Mouse (Mus musculus) heart, postnatal 36 days (tissue): ENCODE data around the gene Map1lc3b. TPM values are rescaled to one million over a fixed set of nuclear protein-coding genes. Genes with fewer than 3 reads are reported as not detected.
"Not testable (repeated sequence)": the region's sequence is repeated elsewhere in the genome, so short reads cannot be mapped to it uniquely, and the experiment has no call there.

Experiments used
- DNase-seq, 2 experiments: peaks; one replicate each; pipeline ENCODE4 v3.0.0; 2021 to 2022
- intact Hi-C: fragments of 180-260 bp; cut with DNase I; formaldehyde crosslinking; loops from one replicate; pipeline ENCODE4 v1.15.1; 2025
- total RNA-seq, 2 experiments: library from RNA; stranded (reverse); gene quantifications; 2 replicates each; pipeline ENCODE4 v1.2.3; 2021

Gene Map1lc3b
- total RNA-seq, 2 experiments from 2014 or later: 266 to 268 TPM

DNA sequence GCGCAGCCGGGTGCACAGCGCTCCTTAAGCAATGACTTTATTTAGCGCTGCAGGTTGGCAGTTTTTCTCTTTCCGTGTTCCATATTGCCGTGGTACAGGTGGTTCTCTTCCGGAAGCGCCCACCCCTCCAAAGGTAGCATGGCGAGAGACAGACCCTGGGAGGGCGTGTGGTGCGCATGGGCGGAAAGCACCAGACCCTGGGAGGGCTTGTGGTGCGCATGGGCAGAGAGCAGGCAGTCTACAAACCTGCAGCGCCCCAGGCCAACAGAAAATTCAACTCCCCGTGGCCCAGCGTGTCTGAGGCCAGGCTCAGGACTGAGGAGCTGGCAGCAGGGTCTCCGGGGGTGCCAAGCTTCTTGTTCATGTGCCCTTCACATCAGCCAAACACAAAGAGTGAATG lies 19.4 kb upstream of the Map1lc3b start:
- intact Hi-C loops: no loop called here
- no peak for DNase-seq

DNA sequence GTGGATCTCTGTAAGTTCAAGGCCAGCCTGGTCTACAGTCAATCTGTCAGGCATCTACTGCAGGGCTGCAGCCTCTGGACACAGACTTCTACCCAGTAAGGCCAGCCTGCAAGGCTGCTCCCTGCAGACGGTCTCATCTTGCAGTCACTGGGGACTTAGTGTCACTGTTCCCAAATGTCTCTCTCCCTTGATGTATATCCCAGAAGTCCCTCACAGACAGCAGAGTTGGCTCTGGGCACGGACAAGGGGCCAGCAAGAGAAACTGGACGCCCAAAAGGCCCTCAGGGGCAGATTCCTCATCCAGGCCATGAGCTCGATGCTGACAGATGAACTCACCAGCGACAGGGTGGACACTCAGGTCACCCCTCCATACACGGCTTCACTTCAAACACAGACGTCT lies 18.0 kb upstream of the Map1lc3b start:
- intact Hi-C loops: no loop called here

GRCm38 (mm10) chr8:121573275-121573674 lies 16.9 kb upstream of the Map1lc3b start:
- peak; percentile 74 to 80 for DNase-seq
- intact Hi-C loops: no loop called here

More for the DNA sequence above, 18.0 kb upstream of the Map1lc3b start:
- no peak for DNase-seq

DNA sequence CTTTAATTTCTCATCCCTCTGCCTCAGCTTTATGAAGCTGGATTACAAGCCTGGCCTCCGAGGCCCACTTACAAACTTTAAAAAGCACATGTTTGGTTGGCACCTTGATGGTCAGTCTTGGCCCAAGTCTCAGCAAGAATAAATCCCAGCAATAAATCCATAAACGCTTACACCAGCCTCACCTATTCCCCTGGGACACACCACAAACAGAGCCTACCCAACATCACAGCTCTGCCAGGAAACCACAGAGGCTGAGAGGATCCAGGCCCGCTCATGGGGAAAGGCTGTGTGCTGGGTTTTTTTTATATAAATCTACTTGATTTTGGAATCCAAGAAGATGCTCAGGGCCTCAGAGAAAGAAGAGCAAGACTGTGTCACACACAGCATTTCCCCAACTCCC lies 14.5 kb upstream of the Map1lc3b start:
- DNase-seq: no peak
- intact Hi-C loops: no loop called here

- intact Hi-C loops: loop anchor here (2.0 kb wide), 1 partner anchor 31 kb away; no protein-coding TSS in a partner anchor
- DNase-seq: no peak
These were observed 12.1 kb upstream of the Map1lc3b start for GRCm38 (mm10) chr8:121577751-121578675.

DNA sequence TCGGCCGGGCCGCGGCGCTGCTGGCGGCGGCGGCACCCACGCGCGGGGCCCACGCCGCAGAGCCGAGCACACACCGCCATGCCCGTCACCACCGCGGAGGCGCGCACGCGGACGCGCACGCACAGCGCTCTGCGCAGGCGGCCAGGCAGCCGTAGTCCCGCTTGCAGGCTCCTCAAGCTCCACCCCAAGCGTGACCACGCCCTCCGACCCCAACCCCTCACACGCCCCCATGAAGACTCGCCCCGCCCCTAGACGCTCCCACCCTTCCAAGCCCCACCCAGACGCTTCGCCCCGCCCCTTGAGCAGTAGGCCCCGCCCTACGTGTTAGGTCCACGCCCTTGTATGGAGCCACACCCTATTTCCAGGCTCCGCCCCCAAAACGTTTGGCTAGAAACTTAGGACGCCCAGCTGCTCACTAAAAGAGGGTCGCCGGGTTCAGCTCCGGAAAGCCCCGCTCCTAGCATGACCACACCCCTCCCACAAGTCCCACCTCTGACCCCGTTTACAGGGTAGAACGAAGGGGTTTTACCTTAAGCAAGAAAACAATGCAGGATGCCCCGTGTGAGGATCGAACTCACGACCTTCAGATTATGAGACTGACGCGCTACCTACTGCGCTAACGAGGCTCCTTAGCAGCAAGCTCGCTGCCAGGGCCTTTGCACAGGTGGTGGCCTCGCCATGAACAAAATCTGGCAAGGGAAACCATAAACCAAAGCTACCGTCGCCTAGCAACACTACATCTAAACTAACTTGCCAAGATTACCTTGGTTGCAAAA lies 11.3 kb upstream of the Map1lc3b start, which contains the start of gene Fbxo31:
Gene Fbxo31 (minus strand): TSS at position 131 of the 776 bp plus-strand sequence.
- DNase-seq: peak; percentile 90 to 92
- intact Hi-C loops: loop anchor here (2.0 kb wide), 1 partner anchor 32 kb away; no protein-coding TSS in a partner anchor

DNA sequence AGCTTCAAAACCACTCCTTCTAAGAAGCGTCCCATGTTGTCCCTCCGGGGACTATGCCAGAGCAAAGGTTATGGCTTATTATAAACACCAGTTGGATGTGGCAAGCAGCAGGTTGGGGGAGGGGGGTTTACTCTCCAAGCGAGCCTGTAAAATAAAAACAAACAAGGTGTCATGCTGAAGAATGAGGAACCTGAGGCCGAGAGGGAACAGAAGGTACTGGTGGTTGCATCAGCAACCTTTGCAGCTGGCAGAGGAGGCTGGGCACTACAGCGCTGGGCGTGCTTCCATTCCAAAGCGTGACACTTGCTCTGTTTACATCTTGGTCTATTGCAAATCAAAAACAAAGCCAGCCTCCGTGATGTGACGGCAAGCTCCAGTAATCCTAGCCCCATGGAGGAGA lies 9.7 kb upstream of the Map1lc3b start:
- intact Hi-C loops: no loop called here
- no peak for DNase-seq

GRCm38 (mm10) chr8:121583653-121584052 lies 6.5 kb upstream of the Map1lc3b start:
- no peak for DNase-seq
- intact Hi-C loops: no loop called here

DNA sequence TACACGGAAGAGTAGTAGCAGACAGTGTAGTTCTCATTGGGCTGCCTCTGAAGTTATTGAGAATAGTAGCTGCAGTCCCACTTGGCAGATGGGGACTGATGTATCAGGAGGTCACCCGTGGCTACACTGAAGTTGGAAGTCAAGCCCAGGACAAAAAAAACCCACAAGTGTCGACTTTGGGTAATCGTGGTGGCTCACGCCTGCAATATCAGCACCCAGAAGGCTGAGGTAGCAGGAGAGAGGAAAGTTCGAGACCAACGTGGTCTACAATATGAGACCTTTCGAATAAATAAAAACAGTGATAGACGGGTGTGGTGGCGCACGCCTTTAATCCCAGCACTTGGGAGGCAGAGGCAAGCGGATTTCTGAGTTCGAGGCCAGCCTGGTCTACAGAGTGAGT lies 5.4 kb upstream of the Map1lc3b start:
- intact Hi-C loops: no loop called here
- DNase-seq: no peak

DNA sequence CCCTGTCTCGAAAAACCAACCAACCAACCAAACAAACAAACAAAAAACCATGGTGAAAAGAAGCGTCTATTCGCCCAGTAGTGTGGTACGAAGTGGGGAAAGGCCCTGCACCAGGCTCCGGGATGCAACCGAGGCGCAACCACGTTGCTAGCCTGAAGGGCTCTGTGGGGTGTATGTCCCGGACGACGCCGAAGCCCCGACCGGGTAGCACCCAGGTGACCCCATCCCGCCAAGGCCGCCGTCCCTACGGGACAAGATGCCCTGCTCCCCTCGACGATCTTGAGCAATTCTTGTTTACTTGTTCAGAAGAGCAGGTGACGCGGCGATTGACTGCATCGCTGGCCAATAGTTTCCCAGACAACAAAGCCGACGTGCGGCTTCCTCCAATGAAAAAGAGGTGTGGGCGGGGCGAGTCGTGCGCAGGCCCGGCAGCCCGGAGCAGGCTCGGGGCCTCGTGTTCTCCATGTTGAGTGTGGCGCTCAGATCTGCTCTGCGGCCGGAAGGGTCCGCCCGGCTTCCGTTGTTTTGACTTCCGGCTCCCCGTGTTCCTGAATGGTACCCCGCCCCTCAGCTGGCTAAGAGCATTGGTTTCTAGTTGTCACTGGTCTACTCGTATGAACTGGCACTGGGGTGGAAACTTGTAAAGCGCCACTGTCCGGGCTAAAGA lies 4.9 kb upstream of the Map1lc3b start:
- intact Hi-C loops: no loop called here
- peak; percentile 100 for DNase-seq

DNA sequence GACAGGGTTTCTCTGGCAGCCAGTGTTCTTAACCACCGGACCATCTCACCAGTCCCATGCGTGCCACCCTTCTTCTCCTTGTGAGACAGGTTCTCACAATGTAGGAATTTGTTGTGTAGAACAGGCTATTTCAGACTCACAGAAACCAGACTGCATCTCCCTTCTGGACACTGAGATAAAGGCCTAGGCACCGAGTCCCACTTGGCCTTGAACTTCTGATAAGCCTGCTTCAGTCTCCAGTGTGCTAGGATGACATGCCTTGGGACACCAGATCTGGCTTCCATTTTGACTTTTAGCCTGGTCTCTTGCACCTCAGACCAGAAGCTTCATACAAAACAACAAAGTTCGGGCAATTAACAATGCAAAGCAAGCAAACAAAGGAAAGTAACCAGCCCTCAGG lies 1.4 kb upstream of the Map1lc3b start:
- intact Hi-C loops: no loop called here
- DNase-seq: no peak

DNA sequence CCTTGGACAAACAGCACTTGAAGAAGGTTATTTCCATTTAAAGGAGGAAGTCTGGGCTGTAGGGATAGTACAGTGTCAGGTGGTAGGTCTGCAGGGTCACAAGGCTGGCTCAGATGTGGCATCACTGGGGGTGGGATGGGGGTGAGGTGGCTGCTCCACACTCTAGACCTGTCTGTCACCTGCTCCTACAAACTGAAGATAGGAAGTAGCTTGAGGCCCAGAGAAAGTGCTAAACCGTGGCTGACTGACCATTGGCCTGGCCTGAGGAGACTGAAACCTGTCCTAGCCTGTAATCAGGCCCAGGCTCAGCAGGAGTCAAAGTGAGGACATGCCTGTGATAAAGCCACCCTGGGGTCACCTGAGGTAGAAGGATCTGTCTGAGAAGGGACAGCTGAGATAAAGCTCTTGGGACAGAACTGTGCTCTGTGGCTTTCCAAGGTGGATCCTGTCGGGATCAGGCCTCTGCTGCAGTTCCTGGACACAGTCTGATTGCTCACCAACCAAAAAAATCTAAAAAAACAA lies 895 bp upstream of the Map1lc3b start:
- no peak for DNase-seq
- intact Hi-C loops: no loop called here

GRCm38 (mm10) chr8:121591178-121592066 lies 1.3 kb downstream of the Map1lc3b start:
- peak in 1 of 2 experiments; percentile 56 for DNase-seq
- intact Hi-C loops: loop anchor here (2.0 to 5.0 kb wide), 2 partner anchors 45 to 474 kb away; partner anchors contain the start of gene Foxc2

DNA sequence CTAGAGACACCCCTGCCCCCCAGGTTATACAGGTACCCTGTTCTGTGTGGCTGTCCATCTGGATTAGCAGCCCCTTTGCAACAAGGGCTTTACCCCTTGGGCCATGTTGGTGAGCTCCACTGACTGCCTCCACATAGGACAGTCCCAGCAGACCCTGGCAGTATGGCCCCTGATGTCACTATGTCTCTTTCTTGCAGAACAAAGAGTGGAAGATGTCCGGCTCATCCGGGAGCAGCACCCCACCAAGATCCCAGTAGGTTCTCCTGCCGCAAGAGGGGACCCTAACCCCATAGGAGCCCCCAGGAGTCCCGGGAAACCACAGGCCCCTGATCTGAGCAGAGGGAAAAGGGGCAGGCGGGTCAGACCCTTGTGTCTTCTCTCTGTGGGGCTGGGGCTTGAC lies 3.1 kb downstream of the Map1lc3b start:
- intact Hi-C loops: loop anchor here (5.0 kb wide), 1 partner anchor 476 kb away; the partner anchor contains the start of gene Foxc2
- no peak for DNase-seq

GRCm38 (mm10) chr8:121593983-121594382 lies 3.8 kb downstream of the Map1lc3b start:
- intact Hi-C loops: loop anchor here (5.0 kb wide), 1 partner anchor 477 kb away; the partner anchor contains the start of gene Foxc2
- DNase-seq: no peak

GRCm38 (mm10) chr8:121597492-121597891 lies 7.3 kb downstream of the Map1lc3b start:
- DNase-seq, intact Hi-C loops: not testable (repeated sequence)

DNA sequence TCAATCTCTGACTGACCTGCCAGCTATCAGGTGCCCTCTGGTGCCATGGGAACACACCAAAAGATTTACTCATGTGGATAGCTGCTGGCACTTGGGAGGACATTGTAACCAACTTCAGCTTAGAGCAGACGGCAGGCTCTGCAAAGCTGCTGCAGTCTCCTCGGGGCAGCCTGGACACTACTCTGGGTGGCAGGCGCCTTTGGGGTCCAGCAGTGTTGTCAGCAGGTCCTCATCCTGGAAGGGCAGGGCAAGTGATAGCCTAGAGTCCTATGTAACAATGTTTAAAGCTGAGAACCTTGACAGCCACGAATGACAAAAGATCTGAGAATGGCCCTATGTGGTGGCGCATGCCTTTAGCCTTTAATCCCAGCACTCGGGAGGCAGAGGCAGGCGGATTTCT lies 8.0 kb downstream of the Map1lc3b start:
- intact Hi-C loops: loop anchor here (2.0 kb wide), 1 partner anchor 51 kb away; no protein-coding TSS in a partner anchor
- no peak for DNase-seq

DNA sequence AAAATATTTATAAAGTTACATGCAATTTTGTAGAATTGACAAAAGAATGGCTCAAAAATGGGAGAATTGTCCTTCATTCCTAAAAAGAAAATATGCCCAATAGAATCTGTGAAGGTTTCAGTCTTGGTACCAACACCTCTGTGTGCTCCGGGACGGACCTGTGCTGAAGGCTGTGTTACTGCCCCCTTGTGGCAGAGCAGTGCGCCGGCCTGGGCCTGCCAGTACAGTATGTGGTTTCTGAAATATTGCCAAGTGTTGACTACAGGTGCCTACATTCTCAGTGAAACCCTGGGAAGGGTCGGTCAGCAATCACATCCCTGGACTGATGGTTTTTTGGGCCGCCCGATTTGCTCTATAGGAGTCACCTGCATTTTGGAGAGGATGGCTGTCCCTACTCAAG lies 8.7 kb downstream of the Map1lc3b start:
- peak; percentile 79 to 81 for DNase-seq
- intact Hi-C loops: loop anchor here (2.0 kb wide), 1 partner anchor 52 kb away; no protein-coding TSS in a partner anchor

DNA sequence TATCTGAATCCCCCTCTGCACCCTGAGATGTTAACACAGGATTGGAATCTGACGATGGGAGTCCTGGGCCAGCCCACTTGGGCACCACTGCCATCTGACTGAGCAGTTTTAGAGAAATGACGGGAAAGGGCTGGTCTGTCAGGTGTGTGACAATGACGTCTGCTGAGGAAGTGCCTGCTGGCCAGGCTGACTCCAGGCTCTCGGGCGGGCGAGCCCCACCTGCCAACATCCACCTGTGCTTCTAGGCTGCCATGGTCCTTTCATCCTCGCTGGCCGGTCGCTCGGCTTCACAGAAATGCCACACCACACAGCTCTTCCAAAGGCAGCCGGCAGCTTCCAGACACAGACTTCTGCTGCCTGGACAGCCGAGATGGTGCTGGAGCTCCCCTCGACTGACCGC lies 9.7 kb downstream of the Map1lc3b start:
- DNase-seq: no peak
- intact Hi-C loops: loop anchor here (2.0 kb wide), 1 partner anchor 53 kb away; no protein-coding TSS in a partner anchor
